Mouse (Mus musculus): ENCODE measurements around the gene Cby3.

DNA sequence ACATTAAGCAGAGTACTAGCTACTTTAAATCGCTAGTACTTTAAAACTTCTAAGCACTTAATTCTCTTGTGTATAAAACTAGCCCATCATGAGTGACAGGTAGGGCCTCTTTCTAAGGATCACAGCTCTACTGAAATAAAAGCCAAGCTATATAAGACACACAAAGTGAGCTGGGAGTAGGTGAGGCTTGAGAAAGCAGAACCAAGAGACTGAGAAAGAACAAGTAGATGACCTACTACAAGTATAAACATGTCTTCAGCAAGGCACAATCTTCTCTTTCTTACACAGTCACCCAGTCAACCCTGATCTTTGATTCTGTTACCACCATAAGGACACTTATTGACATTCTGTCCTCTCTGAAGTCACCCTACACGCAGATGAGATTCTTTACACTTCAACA is 41.5 kb upstream of the Cby3 start:
- TF ChIP-seq CTCF (IDR thresholded peaks at IDR 0.05; ENCODE audit: low read depth, low read length): no peak
- no peak for TF ChIP-seq EP300 (IDR thresholded peaks at IDR 0.05; ENCODE audit: insufficient read depth, low read depth, low read length)
